Mouse (Mus musculus) olfactory bulb, adult 2 months (tissue): ENCODE measurements at regions not wholly inside any gene's neighbourhood (a gene's known extent, or its start where the extent isn't known, plus 50 kb on each side); places are given as distances from the start of the nearest gene placed in this dataset.

ENCODE experiments used
- CTCF ChIP-seq: fragments of 200-500 bp; IDR thresholded peaks from 2 replicates; pipeline ENCODE4 v1.5.1; 2012; ENCODE audit warnings: low read depth, mild to moderate bottlenecking, low read length, moderate library complexity; ENCODE audit not compliant: insufficient read depth
- POLR2A ChIP-seq: fragments of 200-500 bp; IDR thresholded peaks from 2 replicates; pipeline ENCODE4 v1.6.1; 2012; ENCODE audit warnings: mild to moderate bottlenecking, low read depth, low read length, moderate library complexity; ENCODE audit not compliant: insufficient read depth

- TF ChIP-seq POLR2A, result no peak
- TF ChIP-seq CTCF, result no peak
Measured at GRCm38 (mm10) chr15:63624814-63625213, 220.2 kb downstream of the Gsdmc2 start.
